Mouse (Mus musculus): ENCODE measurements around the gene Olfr172. TPM values are rescaled to one million over a fixed set of nuclear protein-coding genes. Genes with fewer than 3 reads are reported as not detected.

Gene Olfr172
- polyA plus RNA-seq (2014; fragmentation: Illumina TruSeq; extraction: RNeasy Lipid Tissue Mini Kit (QIAGEN cat#74804); ENCODE audit: low read depth, low replicate concordance) = not detected

DNA sequence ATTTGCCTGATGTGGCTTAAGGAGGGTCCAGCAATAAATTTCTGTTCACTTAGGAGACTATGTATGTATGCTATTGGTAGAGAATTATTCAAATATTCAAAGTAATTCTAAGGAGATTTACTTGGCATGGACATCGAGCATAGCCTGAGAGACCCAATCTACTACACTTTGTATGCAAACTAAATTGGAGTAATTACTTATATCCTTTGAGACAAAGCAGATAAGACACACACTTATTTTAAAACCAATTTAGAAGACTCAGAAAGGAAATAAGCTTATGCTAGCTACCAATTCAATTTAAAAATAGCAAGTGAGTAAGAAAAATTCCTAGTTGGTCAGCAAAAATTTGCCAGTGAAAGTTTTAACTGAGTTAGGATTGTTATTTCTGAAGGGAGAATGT lies at the start of gene Olfr172:
TSS of gene Olfr172 (minus strand) at position 101 of the 400 bp plus-strand sequence.

DNA sequence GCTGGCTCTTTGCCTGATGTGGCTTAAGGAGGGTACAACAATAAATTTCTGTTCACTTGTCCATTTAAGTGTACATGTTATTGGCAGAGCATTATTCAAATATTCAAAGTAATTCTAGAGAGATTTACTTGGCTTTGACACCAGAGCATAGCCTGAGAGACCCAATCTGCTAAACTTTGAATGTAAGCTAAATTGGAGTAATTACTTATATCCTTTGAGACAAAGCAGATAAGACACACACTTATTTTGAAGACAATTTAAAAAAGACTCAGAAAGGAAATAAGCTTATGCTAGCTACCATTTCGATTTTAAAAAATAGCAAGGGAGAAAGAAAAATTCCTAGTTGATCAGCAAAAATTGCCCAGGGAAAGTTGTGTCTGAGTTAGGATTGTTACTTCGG lies 37.2 kb upstream of the Olfr172 start, which contains the start of gene Olfr173:
TSS of gene Olfr173 (minus strand) at position 101 of the 400 bp plus-strand sequence.

GRCm38 (mm10) chr16:58727477-58728131 lies 35.4 kb downstream of the Olfr172 start, which contains the start of gene Cldnd1:
Gene Cldnd1 (plus strand): TSS chr16:58727910.

GRCm38 (mm10) chr16:58718666-58719120 lies 44.3 kb downstream of the Olfr172 start, which contains the start of gene Gpr15:
Gene Gpr15 (minus strand): TSS chr16:58719070.

Other genes with a start within 250 kb of the Olfr172 start
- gene St3gal6, start 238.9 kb downstream of the Olfr172 start, polyA plus RNA-seq (2014; fragmentation: Illumina TruSeq; extraction: RNeasy Lipid Tissue Mini Kit (QIAGEN cat#74804); ENCODE audit: low read depth, low replicate concordance) = 20.3 TPM
- not detected for gene Gm813, start 146.2 kb downstream of the Olfr172 start, polyA plus RNA-seq (2014; fragmentation: Illumina TruSeq; extraction: RNeasy Lipid Tissue Mini Kit (QIAGEN cat#74804); ENCODE audit: low read depth, low replicate concordance)
- gene E330017A01Rik, start 124.4 kb downstream of the Olfr172 start, polyA plus RNA-seq (2014; fragmentation: Illumina TruSeq; extraction: RNeasy Lipid Tissue Mini Kit (QIAGEN cat#74804); ENCODE audit: low read depth, low replicate concordance) = not detected
- 187 TPM for gene Cpox, start 92.9 kb downstream of the Olfr172 start, polyA plus RNA-seq (2014; fragmentation: Illumina TruSeq; extraction: RNeasy Lipid Tissue Mini Kit (QIAGEN cat#74804); ENCODE audit: low read depth, low replicate concordance)
- not detected for gene Gpr15, start 44.1 kb downstream of the Olfr172 start, polyA plus RNA-seq (2014; fragmentation: Illumina TruSeq; extraction: RNeasy Lipid Tissue Mini Kit (QIAGEN cat#74804); ENCODE audit: low read depth, low replicate concordance)
- 39.4 TPM for gene Cldnd1, start 35.3 kb downstream of the Olfr172 start, polyA plus RNA-seq (2014; fragmentation: Illumina TruSeq; extraction: RNeasy Lipid Tissue Mini Kit (QIAGEN cat#74804); ENCODE audit: low read depth, low replicate concordance)
- gene Olfr173, start 37.1 kb upstream of the Olfr172 start, polyA plus RNA-seq (2014; fragmentation: Illumina TruSeq; extraction: RNeasy Lipid Tissue Mini Kit (QIAGEN cat#74804); ENCODE audit: low read depth, low replicate concordance) = not detected
- gene Olfr175-ps1, start 63.6 kb upstream of the Olfr172 start, polyA plus RNA-seq (2014; fragmentation: Illumina TruSeq; extraction: RNeasy Lipid Tissue Mini Kit (QIAGEN cat#74804); ENCODE audit: low read depth, low replicate concordance) = not detected
- gene Olfr177, start 111.6 kb upstream of the Olfr172 start, polyA plus RNA-seq (2014; fragmentation: Illumina TruSeq; extraction: RNeasy Lipid Tissue Mini Kit (QIAGEN cat#74804); ENCODE audit: low read depth, low replicate concordance) = not detected
- not detected for gene Olfr178, start 128.9 kb upstream of the Olfr172 start, polyA plus RNA-seq (2014; fragmentation: Illumina TruSeq; extraction: RNeasy Lipid Tissue Mini Kit (QIAGEN cat#74804); ENCODE audit: low read depth, low replicate concordance)
- not detected for gene Olfr181, start 165.6 kb upstream of the Olfr172 start, polyA plus RNA-seq (2014; fragmentation: Illumina TruSeq; extraction: RNeasy Lipid Tissue Mini Kit (QIAGEN cat#74804); ENCODE audit: low read depth, low replicate concordance)
- not detected for gene Olfr180, start 166.2 kb upstream of the Olfr172 start, polyA plus RNA-seq (2014; fragmentation: Illumina TruSeq; extraction: RNeasy Lipid Tissue Mini Kit (QIAGEN cat#74804); ENCODE audit: low read depth, low replicate concordance)
- gene Olfr183, start 232.2 kb upstream of the Olfr172 start, polyA plus RNA-seq (2014; fragmentation: Illumina TruSeq; extraction: RNeasy Lipid Tissue Mini Kit (QIAGEN cat#74804); ENCODE audit: low read depth, low replicate concordance) = not detected